Mouse (Mus musculus) stomach, postnatal 0 days (tissue): ENCODE measurements around the gene Trappc3.

Source experiments
- CTCF ChIP-seq: IDR thresholded peaks from 2 replicates; pipeline ENCODE4 v1.5.1; 2016; ENCODE audit warnings: antibody characterized with exemption, low read depth, mild to moderate bottlenecking, moderate library complexity
- EP300 ChIP-seq: optimal IDR thresholded peaks from 2 replicates; pipeline ENCODE3; 2016; ENCODE audit warnings: antibody characterized with exemption

DNA sequence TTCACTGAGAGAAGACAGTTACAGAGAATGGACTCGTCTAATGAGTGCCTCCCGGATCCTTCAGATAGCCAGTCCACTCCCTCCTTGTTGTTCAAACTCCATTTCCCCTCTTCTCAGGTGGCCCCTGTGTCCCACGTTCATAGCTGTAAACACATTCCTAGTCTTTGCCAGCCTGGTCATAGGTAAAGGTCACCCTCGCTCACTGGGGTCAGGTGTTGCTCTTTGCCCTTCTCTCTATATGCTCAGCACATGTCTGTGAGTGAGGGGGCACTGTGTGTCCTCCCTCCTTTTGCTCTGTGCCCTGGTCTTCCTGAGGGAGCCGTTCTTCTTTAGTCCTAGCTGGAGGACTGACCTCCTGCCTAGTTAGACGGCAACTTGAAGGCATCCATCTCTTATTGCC lies 57.7 kb downstream of the Trappc3 start:
- TF ChIP-seq CTCF (no peak), EP300 (no peak)
